Mouse (Mus musculus) bone marrow macrophage, adult 2 months (primary cell): ENCODE measurements around the gene Mto1.

Source experiments
- CTCF ChIP-seq: IDR thresholded peaks from 2 replicates; pipeline ENCODE4 v1.5.1; 2012; ENCODE audit warnings: low read depth, mild to moderate bottlenecking, low read length, moderate library complexity
- POLR2A ChIP-seq: IDR thresholded peaks from 2 replicates; pipeline ENCODE4 v1.6.1; 2012; ENCODE audit warnings: mild to moderate bottlenecking, low read depth, low read length, borderline replicate concordance

DNA sequence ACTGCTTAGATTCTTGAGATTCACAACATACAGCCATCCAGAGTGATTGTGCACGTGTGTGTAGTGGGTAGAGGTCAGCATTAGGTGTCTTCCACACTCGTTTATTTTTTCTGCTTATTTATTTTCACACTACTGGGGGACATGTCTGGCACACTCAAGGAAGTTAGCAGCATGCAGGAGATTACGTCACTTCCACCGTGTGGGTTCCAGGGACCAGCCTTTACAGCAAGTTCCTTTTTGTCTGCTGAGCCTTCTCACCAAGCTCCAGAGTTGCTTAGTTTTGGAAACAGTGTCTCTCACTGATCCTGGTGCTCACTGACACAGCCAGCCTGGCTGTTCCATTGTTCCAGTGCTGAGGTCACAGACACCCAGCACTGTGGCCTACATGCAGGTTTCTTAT, 3.4 kb downstream of the Mto1 start:
- TF ChIP-seq CTCF (no peak), POLR2A (no peak)
